Mouse (Mus musculus) fat pad, adult 2 months (tissue): ENCODE results near the gene Shf.
"Not testable (repeated sequence)": the region's sequence is repeated elsewhere in the genome, so short reads cannot be mapped to it uniquely, and the experiment has no call there.

ENCODE experiments used
- DNase-seq: peaks from one replicate; pipeline ENCODE4 v3.0.0-alpha.2; 2011; ENCODE audit warnings: low read depth, low spot score; ENCODE audit errors: extremely low read depth

The Shf gene

GRCm38 (mm10) chr2:122351156-122351930, 17.6 kb downstream of the Shf start:
- no peak for DNase-seq

- no peak for DNase-seq
Measured at GRCm38 (mm10) chr2:122349136-122349785, 19.7 kb downstream of the Shf start.

GRCm38 (mm10) chr2:122348531-122349131, 20.3 kb downstream of the Shf start:
- DNase-seq = no peak

- DNase-seq = no peak
Measured at GRCm38 (mm10) chr2:122347257-122347656, 21.7 kb downstream of the Shf start.

- not testable (repeated sequence) for DNase-seq
Measured at GRCm38 (mm10) chr2:122346164-122346563, 22.8 kb downstream of the Shf start.

GRCm38 (mm10) chr2:122345106-122345893, 23.7 kb downstream of the Shf start:
- DNase-seq = peak; percentile 82

GRCm38 (mm10) chr2:122337291-122337690, 31.7 kb downstream of the Shf start:
- DNase-seq = no peak

GRCm38 (mm10) chr2:122334170-122334569, 34.8 kb downstream of the Shf start:
- DNase-seq = no peak

GRCm38 (mm10) chr2:122332222-122332621, 36.7 kb downstream of the Shf start:
- DNase-seq = peak; percentile 93

GRCm38 (mm10) chr2:122330317-122330716, 38.6 kb downstream of the Shf start:
- not testable (repeated sequence) for DNase-seq

- DNase-seq = no peak
Measured at GRCm38 (mm10) chr2:122327986-122328385, 41.0 kb downstream of the Shf start.

- no peak for DNase-seq
Measured at GRCm38 (mm10) chr2:122325361-122325760, 43.6 kb downstream of the Shf start.

- no peak for DNase-seq
Measured at GRCm38 (mm10) chr2:122324586-122324985, 44.4 kb downstream of the Shf start.

- DNase-seq = no peak
Measured at GRCm38 (mm10) chr2:122323960-122324359, 45.0 kb downstream of the Shf start.

GRCm38 (mm10) chr2:122317384-122317783, 51.6 kb downstream of the Shf start:
- no peak for DNase-seq

- DNase-seq = no peak
Measured at GRCm38 (mm10) chr2:122315372-122315771, 53.6 kb downstream of the Shf start, which contains the start of gene Duox1. Gene Duox1 (plus strand): TSS chr2:122315672.

GRCm38 (mm10) chr2:122313536-122313935, 55.4 kb downstream of the Shf start, which contains the start of gene Duoxa1:
Gene Duoxa1 (minus strand): TSS chr2:122313730.
- no peak for DNase-seq

- peak; percentile 46 for DNase-seq
Measured at GRCm38 (mm10) chr2:122312722-122313417, 56.1 kb downstream of the Shf start.

GRCm38 (mm10) chr2:122311561-122311960, 57.4 kb downstream of the Shf start:
- no peak for DNase-seq

GRCm38 (mm10) chr2:122309647-122310046, 59.3 kb downstream of the Shf start:
- DNase-seq = no peak
